Mouse (Mus musculus): ENCODE data around the gene Ube2j2. TPM values are rescaled to one million over a fixed set of nuclear protein-coding genes. Genes with fewer than 3 reads are reported as not detected.

Gene Ube2j2
- total and polyA plus RNA-seq, 3 experiments = 121 to 172 TPM; not detected in 1

GRCm38 (mm10) chr4:155992906-155993547, 49.4 kb downstream of the Ube2j2 start:
- no peaks in the 10 kb centered on the region for H3K9me3 ChIP-seq (replicated peaks; ENCODE audit: insufficient read depth, low read length)
- no peaks in the 10 kb centered on the region for H3K27me3 ChIP-seq (ENCODE audit: control insufficient read depth in 1 of 2, insufficient read depth in 2 of 2, low read length in 2 of 2)
- peaks cover 9 to 38% of the 10 kb centered on the region in 2 experiments for H3K36me3 ChIP-seq (ENCODE audit: control insufficient read depth in 1 of 2, insufficient read depth in 2 of 2, low read length in 2 of 2)
- H3K4me1 ChIP-seq (ENCODE audit: control insufficient read depth in 1 of 2, insufficient read depth in 2 of 2, low read length in 2 of 2) = peaks cover 7 to 37% of the 10 kb centered on the region in 2 experiments
- H3K27ac ChIP-seq (ENCODE audit: control insufficient read depth, low read depth, low read length) = peak overlapping the region; percentile 97
- peak overlapping the region; percentile 81 to 98 for H3K4me3 ChIP-seq (ENCODE audit: control insufficient read depth in 1 of 2, insufficient read depth in 1 of 2, low read depth in 2 of 2, low read length in 2 of 2)
- DNase-seq (ENCODE audit: low read depth, low spot score) = peak; percentile 97
- peaks cover 52% of the 10 kb centered on the region for H3K79me2 ChIP-seq (ENCODE audit: control insufficient read depth, insufficient read depth, low read length, poor library complexity)
- H3K9ac ChIP-seq (ENCODE audit: control insufficient read depth, low read depth, low read length, poor library complexity, severe bottlenecking) = peak overlapping the region; percentile 99
- TF ChIP-seq POLR2A (IDR thresholded peaks at IDR 0.05; ENCODE audit: control insufficient read depth in 1 of 2, insufficient read depth in 1 of 2, low read depth in 1 of 2, low read length in 2 of 2, poor library complexity in 1 of 2) (peak; percentile 68 to 91; a peak in 3 of 4 replicates), MXI1 (IDR thresholded peaks at IDR 0.05; ENCODE audit: low read depth, low read length) (peak; percentile 83), GABPA (IDR thresholded peaks at IDR 0.05; ENCODE audit: low read depth, low read length) (no peak), ZNF384 (IDR thresholded peaks at IDR 0.05; ENCODE audit: low read depth, low read length) (peak; percentile 89), MEF2A (IDR thresholded peaks at IDR 0.05; ENCODE audit: extremely low read depth, insufficient replicate concordance, low read depth, low read length, poor library complexity, severe bottlenecking) (no peak), SMC3 (IDR thresholded peaks at IDR 0.05; ENCODE audit: low read depth, low read length) (no peak), ETS1 (IDR thresholded peaks at IDR 0.05; ENCODE audit: low read depth, low read length) (no peak), SIN3A (IDR thresholded peaks at IDR 0.05; ENCODE audit: low read length) (peak; percentile 87; the same call in 1 of the 2 replicates), ZKSCAN1 (IDR thresholded peaks at IDR 0.05; ENCODE audit: low read depth, low read length) (no peak), ZC3H11A (IDR thresholded peaks at IDR 0.05; ENCODE audit: low read depth, low read length) (no peak), NRF1 (IDR thresholded peaks at IDR 0.05; ENCODE audit: insufficient read depth, low read depth, low read length, poor library complexity, severe bottlenecking) (peak; percentile 71; the same call in 1 of the 2 replicates), MAX (IDR thresholded peaks at IDR 0.05; ENCODE audit: low read length) (peak; percentile 94), KAT2A (conservative IDR thresholded peaks at IDR 0.05; ENCODE audit: low read depth, low read length) (peak; percentile 85), EP300 (IDR thresholded peaks at IDR 0.05; ENCODE audit: low read depth in 1 of 2, low read length in 2 of 2) (peak in 1 of 2 experiments; percentile 36; a peak in 1 of 4 replicates), CHD2 (IDR thresholded peaks at IDR 0.05; ENCODE audit: low read length) (no peak), UBTF (IDR thresholded peaks at IDR 0.05; ENCODE audit: borderline replicate concordance, insufficient read depth, low read depth, low read length) (0 out of 2 replicates have a peak, but pooled peaks have one; percentile 58), TCF12 (IDR thresholded peaks at IDR 0.05; ENCODE audit: low read depth, low read length) (peak; percentile 59), E2F4 (IDR thresholded peaks at IDR 0.05; ENCODE audit: borderline replicate concordance, low read depth, low read length) (no peak), USF2 (IDR thresholded peaks at IDR 0.05; ENCODE audit: borderline replicate concordance in 1 of 2, insufficient read depth in 1 of 2, low read depth in 1 of 2, low read length in 2 of 2) (peak; percentile 87 to 94), GATA1 (IDR thresholded peaks at IDR 0.05; ENCODE audit: low read depth, low read length) (no peak), ZMIZ1 (IDR thresholded peaks at IDR 0.05; ENCODE audit: low read depth, low read length) (0 out of 2 replicates have a peak, but pooled peaks have one; percentile 17), ELF1 (IDR thresholded peaks at IDR 0.05; ENCODE audit: low read depth, low read length) (peak; percentile 99), USF1 (IDR thresholded peaks at IDR 0.05; ENCODE audit: low read depth, low read length) (peak; percentile 99), HCFC1 (IDR thresholded peaks at IDR 0.05; ENCODE audit: low read depth, low read length) (peak; percentile 94), TBP (IDR thresholded peaks at IDR 0.05; ENCODE audit: low read depth, low read length) (peak; percentile 73), RCOR1 (IDR thresholded peaks at IDR 0.05; ENCODE audit: low read depth, low read length) (peak; percentile 18; the same call in 1 of the 2 replicates), NELFE (IDR thresholded peaks at IDR 0.05; ENCODE audit: low read depth, low read length) (peak; percentile 65)

Data from MEL (cell line).